Mouse (Mus musculus) myocyte (in vitro differentiated cells): ENCODE data around the gene Jmjd6. TPM values are rescaled to one million over a fixed set of nuclear protein-coding genes. Genes with fewer than 3 reads are reported as not detected.

Experiments
- H3K27me3 ChIP-seq: one replicate; pipeline ENCODE4 v1.6.1; 2011; ENCODE audit not compliant: control insufficient read depth, insufficient read depth, insufficient read length
- H3K36me3 ChIP-seq: one replicate; pipeline ENCODE4 v1.6.1; 2011; ENCODE audit not compliant: control insufficient read depth, insufficient read depth
- H3K4me2 ChIP-seq: one replicate; pipeline ENCODE4 v1.6.1; 2011; ENCODE audit warnings: low read depth, control low read depth
- H3K4me3 ChIP-seq: one replicate; pipeline ENCODE4 v1.5.1; 2011; ENCODE audit warnings: mild to moderate bottlenecking, control low read depth, moderate library complexity
- H3K79me2 ChIP-seq: one replicate; pipeline ENCODE4 v1.6.1; 2011; ENCODE audit not compliant: control insufficient read depth, insufficient read depth
- H3ac ChIP-seq: one replicate; pipeline ENCODE4 v1.6.1; 2011; ENCODE audit not compliant: control insufficient read depth, insufficient read length
- CEBPB ChIP-seq: IDR thresholded peaks from 2 replicates; pipeline ENCODE4 v1.6.1; 2011; ENCODE audit warnings: mild to moderate bottlenecking, moderate library complexity; ENCODE audit not compliant: poor library complexity, insufficient read depth, severe bottlenecking
- E2F4 ChIP-seq: IDR thresholded peaks from one replicate; pipeline ENCODE4 v1.6.1; 2011; ENCODE audit warnings: mild to moderate bottlenecking, control low read depth, moderate library complexity; ENCODE audit not compliant: insufficient read depth
- MAX ChIP-seq: IDR thresholded peaks from one replicate; pipeline ENCODE4 v1.6.1; 2011; ENCODE audit warnings: low read depth, mild to moderate bottlenecking, control low read depth
- MYOD1 ChIP-seq, 3 experiments: IDR thresholded peaks; one replicate each; pipeline ENCODE4 v1.6.1; 2011; ENCODE audit warnings: control low read depth in 2 of 3, low read depth in 2 of 3, mild to moderate bottlenecking in 2 of 3, moderate library complexity in 1 of 3; ENCODE audit not compliant: insufficient read length in 2 of 3, control insufficient read depth in 1 of 3
- MYOG ChIP-seq, 3 experiments: IDR thresholded peaks; one replicate each; pipeline ENCODE4 v1.6.1; 2011; ENCODE audit warnings: control low read depth in 2 of 3, low read depth in 2 of 3, mild to moderate bottlenecking in 2 of 3; ENCODE audit not compliant: insufficient read length in 2 of 3, control insufficient read depth in 1 of 3, insufficient read depth in 1 of 3
- POLR2A ChIP-seq: IDR thresholded peaks from one replicate; pipeline ENCODE4 v1.6.1; 2011; ENCODE audit warnings: low read depth, mild to moderate bottlenecking, control low read depth, moderate library complexity; ENCODE audit not compliant: insufficient read length
- POLR2AphosphoS2 ChIP-seq: IDR thresholded peaks from one replicate; pipeline ENCODE4 v1.6.1; 2011; ENCODE audit warnings: low read depth, control low read depth; ENCODE audit not compliant: insufficient read length
- REST ChIP-seq: IDR thresholded peaks from one replicate; pipeline ENCODE4 v1.6.1; 2011; ENCODE audit warnings: mild to moderate bottlenecking, control low read depth, moderate library complexity; ENCODE audit not compliant: insufficient read depth, insufficient read length
- SRF ChIP-seq: IDR thresholded peaks from one replicate; pipeline ENCODE4 v1.6.1; 2011; ENCODE audit warnings: low read depth; ENCODE audit not compliant: control insufficient read depth, insufficient read length
- TCF12 ChIP-seq: IDR thresholded peaks from one replicate; pipeline ENCODE4 v1.6.1; 2011; ENCODE audit warnings: mild to moderate bottlenecking, control low read depth; ENCODE audit not compliant: poor library complexity, insufficient read depth, severe bottlenecking
- TCF3 ChIP-seq: IDR thresholded peaks from one replicate; pipeline ENCODE4 v1.6.1; 2011; ENCODE audit warnings: low read depth, control low read depth; ENCODE audit not compliant: insufficient read length
- USF1 ChIP-seq: IDR thresholded peaks from one replicate; pipeline ENCODE4 v1.6.1; 2011; ENCODE audit warnings: low read depth, mild to moderate bottlenecking, control low read depth, moderate library complexity
- polyA plus RNA-seq: library from polyadenylated mRNA; unstranded; fragments of >200 nt; fragmentation: generic; extraction: Trizol; gene quantifications from one replicate; pipeline ENCODE4 v1.2.1, GENCODE M21; 2012; ENCODE audit warnings: missing spikeins

The Jmjd6 gene
- polyA plus RNA-seq, 1 experiment = 55.1 TPM

DNA sequence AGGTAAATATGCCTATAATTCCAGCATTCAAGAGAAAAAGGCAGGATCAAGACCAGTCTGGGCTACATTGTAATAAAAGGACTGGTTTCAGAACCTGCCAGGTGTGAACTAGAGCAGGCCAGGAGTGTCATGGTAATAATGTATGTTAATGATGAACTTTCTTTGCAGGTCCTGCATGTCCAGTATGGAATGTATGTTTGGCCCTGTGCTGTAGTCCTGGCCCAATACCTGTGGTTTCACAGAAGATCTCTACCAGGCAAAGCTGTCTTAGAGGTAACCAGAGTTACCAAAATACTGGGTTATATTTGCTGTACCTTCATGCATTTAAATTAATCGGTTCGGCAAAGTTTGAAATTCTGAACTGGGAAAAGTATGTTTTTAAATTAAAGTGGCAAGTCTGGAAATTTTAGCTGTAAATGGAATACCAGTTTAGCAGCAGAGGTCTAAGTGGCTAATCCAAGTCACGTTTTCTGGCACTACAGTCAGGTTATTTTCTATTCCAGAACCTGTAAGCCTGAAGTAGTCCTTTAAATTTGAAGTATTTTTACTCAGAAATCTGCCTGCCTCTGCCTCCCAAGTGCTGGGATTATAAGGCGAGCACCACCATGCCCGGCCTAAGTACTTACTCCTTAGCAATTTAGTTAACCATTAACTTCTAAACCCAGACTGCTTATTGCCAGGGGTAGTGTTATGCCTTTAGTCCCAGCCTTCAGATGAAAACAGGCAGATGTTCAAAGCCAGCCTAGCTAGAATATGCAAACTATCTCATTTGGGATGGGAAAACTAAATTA is 5.0 kb upstream of the Jmjd6 start:
- H3K4me3 ChIP-seq = no peak overlapping the region
- no peak for TF ChIP-seq SRF
- TF ChIP-seq USF1 = no peak
- TF ChIP-seq MAX = no peak
- TF ChIP-seq POLR2AphosphoS2 = peak; percentile 19
- TF ChIP-seq E2F4 = no peak
- TF ChIP-seq MYOD1 (IDR thresholded peaks at IDR 0.05; ENCODE audit: control insufficient read depth in 1 of 3, insufficient read length in 2 of 3, low read depth in 2 of 3) = no peak
- no peak for TF ChIP-seq MYOG (IDR thresholded peaks at IDR 0.05; ENCODE audit: control insufficient read depth in 1 of 3, insufficient read depth in 1 of 3, insufficient read length in 2 of 3, low read depth in 2 of 3)
- H3K27me3 ChIP-seq = no peaks in the 10 kb centered on the region
- peak overlapping the region; percentile 7 for H3K4me2 ChIP-seq
- H3K79me2 ChIP-seq = peaks cover 45% of the 10 kb centered on the region
- H3ac ChIP-seq = no peak overlapping the region
- H3K36me3 ChIP-seq = peaks cover 44% of the 10 kb centered on the region

DNA sequence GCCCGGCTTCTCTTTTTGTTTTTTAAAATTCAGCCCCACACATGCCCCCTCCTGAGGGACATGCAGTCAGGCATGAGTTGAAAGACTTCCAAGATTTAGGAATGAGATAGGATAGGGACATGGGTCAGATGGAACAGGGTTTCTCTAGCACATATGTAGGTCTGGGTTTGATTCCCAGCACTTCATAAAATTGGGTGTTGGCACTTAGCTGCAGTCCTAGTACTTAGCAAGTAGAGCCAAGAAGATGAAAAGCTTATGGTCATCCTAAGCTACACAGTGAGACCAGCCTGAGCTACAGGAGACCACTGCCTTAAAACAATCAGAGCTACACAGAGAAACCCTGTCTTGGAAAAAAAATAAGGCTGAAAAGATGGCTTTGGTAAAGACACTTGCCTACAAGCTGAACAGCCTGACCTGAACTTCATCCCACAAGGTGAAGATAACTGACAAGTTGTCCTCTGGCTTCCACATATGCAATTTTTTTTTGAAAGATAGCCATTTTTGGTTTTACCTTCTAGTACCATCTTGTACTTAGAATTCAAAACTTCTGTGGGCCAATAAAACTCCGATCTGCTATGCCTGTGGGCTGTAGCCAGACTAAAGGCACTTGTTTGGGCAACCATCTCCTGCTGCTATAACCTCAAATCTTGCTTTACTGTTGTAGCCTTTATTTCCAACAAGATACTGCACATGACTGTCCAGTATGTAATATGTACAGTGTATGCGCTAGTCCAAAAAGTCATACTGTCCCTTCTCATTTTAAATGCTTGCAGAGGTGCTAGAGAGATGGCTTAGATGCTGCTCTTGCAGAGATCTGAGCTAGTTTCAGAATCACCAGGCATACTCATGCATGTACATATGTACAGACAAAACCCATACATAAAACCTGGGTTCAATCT is 4.2 kb upstream of the Jmjd6 start:
- H3ac ChIP-seq = no peak overlapping the region
- peaks cover 48% of the 10 kb centered on the region for H3K79me2 ChIP-seq
- H3K36me3 ChIP-seq = peaks cover 44% of the 10 kb centered on the region
- no peak overlapping the region for H3K4me2 ChIP-seq
- no peak overlapping the region for H3K4me3 ChIP-seq
- TF ChIP-seq POLR2A (no peak), REST (no peak), MYOD1 (IDR thresholded peaks at IDR 0.05; ENCODE audit: control insufficient read depth in 1 of 3, insufficient read length in 2 of 3, low read depth in 2 of 3) (no peak), E2F4 (no peak), POLR2AphosphoS2 (no peak)
- no peaks in the 10 kb centered on the region for H3K27me3 ChIP-seq

DNA sequence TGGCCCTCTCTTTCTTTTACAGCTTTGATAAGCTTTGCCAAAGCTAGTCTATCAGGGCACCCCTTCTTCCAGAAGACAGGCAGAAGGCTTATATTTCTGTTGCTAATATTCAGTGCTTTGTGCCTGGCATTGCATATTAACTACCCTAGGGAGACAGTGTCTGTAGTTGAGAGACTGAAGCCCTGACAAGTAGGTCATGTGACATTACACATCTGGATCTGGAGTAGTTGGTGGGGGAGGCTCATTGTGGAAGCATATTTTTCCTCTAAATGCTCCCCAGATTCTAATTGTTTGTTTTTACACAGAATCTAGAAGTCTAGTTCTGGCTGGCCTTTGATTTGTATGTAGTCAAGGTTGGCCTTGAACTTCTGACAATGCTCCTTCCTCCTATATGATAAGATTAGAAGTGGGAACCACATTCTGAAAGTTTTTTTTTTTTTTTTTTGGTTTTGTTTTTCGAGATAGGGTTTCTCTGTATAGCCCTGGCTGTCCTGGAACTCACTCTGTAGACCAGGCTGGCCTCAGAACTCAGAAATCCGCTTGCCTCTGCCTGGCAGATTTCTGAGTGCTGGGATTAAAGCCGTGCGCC is 3.4 kb upstream of the Jmjd6 start:
- H3ac ChIP-seq = no peak overlapping the region
- TF ChIP-seq POLR2AphosphoS2 (no peak), USF1 (peak; percentile 41)
- H3K4me2 ChIP-seq = no peak overlapping the region
- peaks cover 42% of the 10 kb centered on the region for H3K36me3 ChIP-seq
- peaks cover 51% of the 10 kb centered on the region for H3K79me2 ChIP-seq
- no peaks in the 10 kb centered on the region for H3K27me3 ChIP-seq
- no peak overlapping the region for H3K4me3 ChIP-seq

DNA sequence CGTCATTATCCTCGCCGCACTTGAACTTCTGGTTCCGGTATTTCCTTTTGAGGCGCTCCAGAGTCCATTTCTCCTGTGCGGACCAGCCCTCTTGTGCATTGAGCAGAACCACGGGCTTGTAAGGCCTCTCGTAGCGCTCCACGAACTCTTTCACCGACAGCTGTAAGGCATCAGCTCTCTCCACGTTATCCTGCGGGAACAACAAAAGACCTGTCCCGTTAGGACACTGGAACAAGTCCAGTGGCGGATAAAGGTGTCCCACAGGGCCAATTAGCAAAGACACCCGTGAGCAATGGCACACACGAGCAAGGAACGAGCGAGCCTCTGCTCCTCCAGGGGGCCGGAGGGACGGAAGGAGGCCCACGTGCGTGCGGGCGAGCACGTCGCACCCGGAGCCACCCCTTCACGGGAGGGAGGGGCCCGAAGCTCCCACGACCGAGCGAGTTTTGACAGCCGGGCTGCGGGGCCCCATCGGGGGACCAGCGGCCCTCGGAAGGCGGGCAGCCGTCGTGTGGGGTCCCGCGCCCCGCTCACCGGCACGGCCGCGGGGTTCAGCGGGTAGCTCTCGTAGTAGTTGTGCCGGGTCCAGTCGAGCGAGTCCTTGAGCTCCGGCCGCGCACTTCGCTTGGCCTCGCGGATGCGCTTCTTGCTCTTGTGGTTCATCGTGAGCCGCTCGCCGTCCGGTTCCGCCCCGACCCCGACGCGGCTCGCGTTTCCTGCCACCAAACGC is 553 bp downstream of the Jmjd6 start:
- peak overlapping the region; percentile 93 for H3K4me3 ChIP-seq
- TF ChIP-seq POLR2A = peak; percentile 79
- TF ChIP-seq USF1 = no peak
- no peak for TF ChIP-seq E2F4
- TF ChIP-seq MYOD1 (IDR thresholded peaks at IDR 0.05; ENCODE audit: control insufficient read depth in 1 of 3, insufficient read length in 2 of 3, low read depth in 2 of 3) = peak in 1 of 3 experiments; percentile 7
- no peak for TF ChIP-seq REST
- peak; percentile 92 for TF ChIP-seq SRF
- no peak for TF ChIP-seq TCF3
- peak in 1 of 3 experiments; percentile 27 for TF ChIP-seq MYOG (IDR thresholded peaks at IDR 0.05; ENCODE audit: control insufficient read depth in 1 of 3, insufficient read depth in 1 of 3, insufficient read length in 2 of 3, low read depth in 2 of 3)
- no peak for TF ChIP-seq POLR2AphosphoS2
- no peak for TF ChIP-seq CEBPB
- H3K27me3 ChIP-seq = no peaks in the 10 kb centered on the region
- H3K79me2 ChIP-seq = peaks cover 55% of the 10 kb centered on the region
- peaks cover 33% of the 10 kb centered on the region for H3K36me3 ChIP-seq
- peak overlapping the region; percentile 76 for H3ac ChIP-seq
- peak overlapping the region; percentile 98 for H3K4me2 ChIP-seq

DNA sequence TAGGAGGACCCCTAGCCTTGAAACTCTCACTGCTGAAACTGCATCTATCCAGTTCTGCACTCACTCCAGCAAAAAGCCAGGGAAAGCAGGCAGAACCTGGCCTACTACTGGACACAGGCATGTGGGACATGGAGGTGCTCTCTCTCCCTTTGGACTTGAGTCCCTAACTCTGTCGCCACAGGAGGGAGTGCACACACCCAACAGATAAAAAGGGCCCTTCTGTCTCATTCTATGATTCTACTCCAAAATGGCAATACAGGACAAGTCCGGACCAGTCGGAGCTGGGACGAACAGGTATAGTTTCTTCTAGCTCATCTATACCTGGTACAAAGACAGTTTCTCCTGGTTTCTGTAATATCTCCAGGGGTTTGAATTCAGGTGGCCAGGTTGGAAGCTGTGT is 2.5 kb downstream of the Jmjd6 start:
- H3K4me3 ChIP-seq = peak overlapping the region; percentile 93
- TF ChIP-seq CEBPB (no peak), MYOD1 (IDR thresholded peaks at IDR 0.05; ENCODE audit: control insufficient read depth in 1 of 3, insufficient read length in 2 of 3, low read depth in 2 of 3) (no peak), REST (no peak), POLR2A (no peak), POLR2AphosphoS2 (no peak), MAX (no peak), TCF3 (no peak), TCF12 (no peak), USF1 (no peak), MYOG (IDR thresholded peaks at IDR 0.05; ENCODE audit: control insufficient read depth in 1 of 3, insufficient read depth in 1 of 3, insufficient read length in 2 of 3, low read depth in 2 of 3) (no peak)
- H3K27me3 ChIP-seq = no peaks in the 10 kb centered on the region
- H3K79me2 ChIP-seq = peaks cover 56% of the 10 kb centered on the region
- peak overlapping the region; percentile 98 for H3K4me2 ChIP-seq
- peaks cover 42% of the 10 kb centered on the region for H3K36me3 ChIP-seq
- no peak overlapping the region for H3ac ChIP-seq
